Mouse (Mus musculus): ENCODE measurements around the gene Thpo. TPM values are rescaled to one million over a fixed set of nuclear protein-coding genes. Genes with fewer than 3 reads are reported as not detected.

The Thpo gene
- polyA plus RNA-seq, 1 experiment from 2014 or later: 1.2 TPM

DNA sequence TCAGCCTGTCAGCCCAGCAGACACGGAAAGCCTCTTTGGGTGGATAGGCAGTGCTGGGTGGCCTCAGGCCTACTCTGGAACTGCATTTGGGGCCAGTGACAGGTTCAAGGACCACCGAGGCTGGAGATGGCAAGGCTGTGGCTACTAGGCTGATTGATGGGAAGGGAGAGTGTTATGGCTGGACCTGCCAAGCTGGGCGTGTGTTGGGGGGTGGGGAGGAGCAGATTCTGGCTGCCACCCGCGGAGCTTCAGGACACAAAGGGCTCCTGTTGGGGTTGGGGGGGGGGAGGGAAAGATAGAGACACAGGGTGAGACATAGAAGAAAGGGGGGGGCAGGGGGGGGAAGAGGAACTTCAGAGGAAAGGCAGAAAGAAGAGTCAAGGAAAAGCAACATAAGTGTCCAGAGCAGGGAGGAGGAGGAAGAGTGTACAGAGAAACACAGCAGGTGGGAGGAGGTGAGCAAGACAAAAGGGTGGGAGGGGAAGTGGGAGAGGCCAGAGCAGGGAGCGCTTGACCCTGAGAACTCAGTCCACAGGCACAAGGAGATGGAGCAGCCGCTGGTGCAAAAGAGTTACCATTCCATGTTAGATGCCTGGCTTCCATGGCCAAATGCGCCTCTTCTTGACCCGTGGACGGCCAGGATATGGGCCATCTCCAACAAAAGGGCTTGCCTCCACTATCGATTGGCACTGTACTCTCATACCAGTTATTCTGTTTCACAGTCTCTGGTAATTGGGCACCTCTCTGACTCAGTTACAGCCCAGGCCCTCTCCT is 19.8 kb downstream of the Thpo start:
- Histone ChIP-seq H3K9ac (ENCODE audit: low read length) (no peak overlapping the region), H3K9me3 (ENCODE audit: control insufficient read depth, low read length) (no peaks in the 10 kb centered on the region), H3K27ac (ENCODE audit: low read depth) (no peak overlapping the region), H3K4me1 (replicated peaks; ENCODE audit: control insufficient read depth, insufficient read depth, low read length) (peaks cover 20% of the 10 kb centered on the region), H3K27me3 (replicated peaks; ENCODE audit: control insufficient read depth, insufficient read depth, low read length) (no peaks in the 10 kb centered on the region), H3K4me3 (ENCODE audit: low read depth, low read length) (peak overlapping the region; percentile 61; the same call in 1 of the 2 replicates), H3K36me3 (ENCODE audit: control insufficient read depth, insufficient read depth, low read length) (peaks cover 33% of the 10 kb centered on the region), H3K4me2 (ENCODE audit: low read length) (peak overlapping the region; percentile 86)
- WGBS: 49% methylated on average over 11 of the region's 11 CpGs
- ATAC-seq (replicated peaks; ENCODE audit: low FRiP score, low TSS enrichment, low read depth): no peak
- no peak for DNase-seq (ENCODE audit: low spot score)

DNA sequence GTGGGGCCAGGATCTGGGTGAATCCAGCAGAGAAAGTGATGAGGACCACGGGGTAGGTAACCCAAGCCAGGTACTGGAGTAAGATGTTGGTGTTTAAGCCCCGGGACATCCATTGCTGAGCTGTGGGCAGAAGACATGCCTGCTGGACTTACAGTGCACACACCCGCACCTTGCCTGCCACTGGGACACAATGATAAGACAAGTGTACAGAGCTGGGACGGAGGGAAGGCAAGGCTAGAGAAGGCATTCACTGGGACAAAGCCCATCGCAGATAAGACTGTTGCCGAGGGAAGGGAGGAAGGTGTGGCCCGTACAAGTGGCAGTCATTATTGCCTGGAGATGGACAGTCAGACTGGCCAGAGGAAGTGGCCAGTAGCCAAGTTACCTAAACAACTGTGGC is 21.4 kb downstream of the Thpo start:
- H3K36me3 ChIP-seq (ENCODE audit: control insufficient read depth, insufficient read depth, low read length): peaks cover 43% of the 10 kb centered on the region
- 81% methylated on average over 7 of the region's 7 CpGs for WGBS
- no peaks in the 10 kb centered on the region for H3K9me3 ChIP-seq (ENCODE audit: control insufficient read depth, low read length)
- no peak for DNase-seq (ENCODE audit: low spot score)
- no peak overlapping the region for H3K4me3 ChIP-seq (ENCODE audit: low read depth, low read length)
- no peak overlapping the region for H3K9ac ChIP-seq (ENCODE audit: low read length)
- H3K4me2 ChIP-seq (ENCODE audit: low read length): no peak overlapping the region
- H3K4me1 ChIP-seq (replicated peaks; ENCODE audit: control insufficient read depth, insufficient read depth, low read length): peaks cover 13% of the 10 kb centered on the region
- no peak for ATAC-seq (replicated peaks; ENCODE audit: low FRiP score, low TSS enrichment, low read depth)
- H3K27me3 ChIP-seq (replicated peaks; ENCODE audit: control insufficient read depth, insufficient read depth, low read length): no peaks in the 10 kb centered on the region
- no peak overlapping the region for H3K27ac ChIP-seq (ENCODE audit: low read depth)

DNA sequence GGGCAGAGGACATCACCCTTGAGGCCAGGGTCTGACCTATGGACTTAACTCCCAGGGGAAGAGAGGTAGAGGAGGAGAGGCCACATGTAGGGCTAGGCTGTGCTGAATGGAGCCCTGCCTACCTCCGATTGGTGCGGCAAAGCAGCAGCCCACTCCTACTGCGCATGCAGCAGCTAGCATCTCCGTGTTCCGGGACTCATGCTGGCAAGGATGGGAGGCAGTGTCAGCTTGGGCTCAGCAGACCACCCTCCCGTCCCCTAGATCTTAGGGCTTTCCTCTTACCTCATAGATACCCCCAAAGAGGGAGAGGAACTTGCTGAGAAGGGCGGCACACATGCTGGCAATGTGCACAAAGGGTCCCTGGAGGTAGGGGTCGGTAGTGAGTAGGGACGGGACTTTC is 22.1 kb downstream of the Thpo start:
- H3K9ac ChIP-seq (ENCODE audit: low read length): no peak overlapping the region
- ATAC-seq (replicated peaks; ENCODE audit: low FRiP score, low TSS enrichment, low read depth): no peak
- no peak overlapping the region for H3K27ac ChIP-seq (ENCODE audit: low read depth)
- 81% methylated on average over 9 of the region's 9 CpGs for WGBS
- H3K4me2 ChIP-seq (ENCODE audit: low read length): no peak overlapping the region
- no peaks in the 10 kb centered on the region for H3K27me3 ChIP-seq (replicated peaks; ENCODE audit: control insufficient read depth, insufficient read depth, low read length)
- no peak for DNase-seq (ENCODE audit: low spot score)
- H3K9me3 ChIP-seq (ENCODE audit: control insufficient read depth, low read length): no peaks in the 10 kb centered on the region
- H3K4me3 ChIP-seq (ENCODE audit: low read depth, low read length): no peak overlapping the region
- peaks cover 13% of the 10 kb centered on the region for H3K4me1 ChIP-seq (replicated peaks; ENCODE audit: control insufficient read depth, insufficient read depth, low read length)
- H3K36me3 ChIP-seq (ENCODE audit: control insufficient read depth, insufficient read depth, low read length): peaks cover 50% of the 10 kb centered on the region

DNA sequence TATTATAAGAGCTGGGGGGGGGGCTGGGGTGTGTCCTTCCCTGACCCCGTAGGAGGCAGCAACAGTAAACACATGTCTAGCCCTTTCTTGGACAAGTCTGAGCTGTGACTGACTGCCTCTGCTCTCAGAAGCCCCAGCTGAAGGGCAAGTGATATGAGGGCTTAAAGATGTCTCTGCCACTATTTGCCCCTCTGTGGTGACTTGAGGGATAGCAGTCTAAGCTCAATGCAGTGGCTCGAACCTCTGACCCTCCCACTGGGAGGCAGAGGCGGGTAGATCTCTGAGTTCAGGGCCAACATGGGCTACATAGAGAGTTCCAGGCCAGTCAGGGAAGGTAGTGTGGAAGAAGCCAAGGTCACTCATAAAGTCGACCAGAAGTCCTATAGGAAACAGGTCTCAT is 23.5 kb downstream of the Thpo start:
- H3K9me3 ChIP-seq (ENCODE audit: control insufficient read depth, low read length): no peaks in the 10 kb centered on the region
- DNase-seq (ENCODE audit: low spot score) (no peak), ATAC-seq (replicated peaks; ENCODE audit: low FRiP score, low TSS enrichment, low read depth) (no peak)
- no peak overlapping the region for H3K27ac ChIP-seq (ENCODE audit: low read depth)
- H3K4me1 ChIP-seq (replicated peaks; ENCODE audit: control insufficient read depth, insufficient read depth, low read length): peaks cover 11% of the 10 kb centered on the region
- WGBS: 87% methylated on average over 4 of the region's 4 CpGs
- H3K4me3 ChIP-seq (ENCODE audit: low read depth, low read length): no peak overlapping the region
- H3K9ac ChIP-seq (ENCODE audit: low read length): no peak overlapping the region
- H3K4me2 ChIP-seq (ENCODE audit: low read length): no peak overlapping the region
- no peaks in the 10 kb centered on the region for H3K27me3 ChIP-seq (replicated peaks; ENCODE audit: control insufficient read depth, insufficient read depth, low read length)
- H3K36me3 ChIP-seq (ENCODE audit: control insufficient read depth, insufficient read depth, low read length): peaks cover 63% of the 10 kb centered on the region

DNA sequence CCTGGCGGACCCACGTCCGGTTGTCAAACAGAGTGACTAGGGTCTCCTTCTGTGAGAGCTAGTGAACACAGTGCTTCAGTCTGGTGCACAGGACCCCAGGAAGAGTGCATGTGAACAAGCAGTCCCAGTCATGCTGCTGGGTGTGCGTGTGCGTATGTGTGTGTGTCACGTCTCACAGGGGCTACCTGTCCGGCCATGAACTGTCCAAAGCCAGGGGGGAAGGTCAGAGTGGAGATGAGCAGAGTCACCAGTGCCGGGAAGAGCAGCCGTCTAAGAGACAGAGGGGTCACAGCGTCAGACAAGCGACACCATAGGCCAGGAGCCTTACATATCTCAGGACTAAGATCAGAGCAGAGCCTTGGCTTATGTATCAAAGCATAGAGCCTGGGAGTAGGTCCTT is 23.9 kb downstream of the Thpo start:
- H3K27me3 ChIP-seq (replicated peaks; ENCODE audit: control insufficient read depth, insufficient read depth, low read length): no peaks in the 10 kb centered on the region
- DNase-seq (ENCODE audit: low spot score) (no peak), ATAC-seq (replicated peaks; ENCODE audit: low FRiP score, low TSS enrichment, low read depth) (no peak)
- no peak overlapping the region for H3K4me3 ChIP-seq (ENCODE audit: low read depth, low read length)
- H3K9me3 ChIP-seq (ENCODE audit: control insufficient read depth, low read length): no peaks in the 10 kb centered on the region
- H3K27ac ChIP-seq (ENCODE audit: low read depth): no peak overlapping the region
- H3K4me2 ChIP-seq (ENCODE audit: low read length): no peak overlapping the region
- no peak overlapping the region for H3K9ac ChIP-seq (ENCODE audit: low read length)
- peaks cover 67% of the 10 kb centered on the region for H3K36me3 ChIP-seq (ENCODE audit: control insufficient read depth, insufficient read depth, low read length)
- peaks cover 9% of the 10 kb centered on the region for H3K4me1 ChIP-seq (replicated peaks; ENCODE audit: control insufficient read depth, insufficient read depth, low read length)
- WGBS: 92% methylated on average over 11 of the region's 11 CpGs

DNA sequence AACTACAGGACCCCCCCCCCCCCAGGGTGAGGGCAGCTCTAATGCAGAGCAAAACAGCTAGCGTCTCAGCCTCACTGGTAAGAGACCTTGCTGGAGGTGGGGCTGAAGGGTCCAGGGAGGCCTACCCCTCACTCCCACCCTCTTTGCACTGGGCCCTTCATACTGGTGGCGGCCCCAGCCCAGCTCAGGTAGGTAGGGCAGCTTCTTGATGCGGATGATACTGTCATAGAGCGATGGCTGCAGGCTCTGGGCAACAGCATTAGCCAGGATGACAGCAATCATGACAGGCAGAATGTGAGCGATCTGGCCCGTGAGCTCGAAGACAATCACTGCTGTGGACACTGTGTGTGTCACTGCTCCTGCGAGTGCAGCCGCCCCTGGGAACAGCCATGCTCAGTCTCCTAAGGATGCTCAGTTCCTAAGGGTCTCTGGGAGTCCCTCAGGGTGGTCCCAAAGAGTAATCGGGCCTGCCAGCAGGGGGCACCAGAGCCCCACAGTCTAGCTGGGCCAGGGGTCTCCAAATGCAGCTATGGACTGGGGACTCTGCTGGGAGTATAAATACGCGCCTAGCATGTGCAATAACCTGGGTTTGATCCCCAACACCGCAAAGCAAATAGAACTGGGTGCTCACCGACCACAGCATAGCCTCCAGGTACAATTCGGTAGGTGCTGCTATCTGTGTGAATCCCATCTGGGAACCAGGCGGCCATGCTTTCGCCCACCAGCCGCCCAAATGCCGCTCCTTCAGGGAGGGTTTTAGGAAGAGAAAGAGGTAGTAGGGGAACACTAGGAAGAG is 25.2 kb downstream of the Thpo start:
- Histone ChIP-seq H3K9me3 (ENCODE audit: control insufficient read depth, low read length) (no peaks in the 10 kb centered on the region), H3K9ac (ENCODE audit: low read length) (no peak overlapping the region), H3K27ac (ENCODE audit: low read depth) (no peak overlapping the region), H3K4me1 (replicated peaks; ENCODE audit: control insufficient read depth, insufficient read depth, low read length) (no peaks in the 10 kb centered on the region), H3K36me3 (ENCODE audit: control insufficient read depth, insufficient read depth, low read length) (peaks cover 70% of the 10 kb centered on the region), H3K27me3 (replicated peaks; ENCODE audit: control insufficient read depth, insufficient read depth, low read length) (no peaks in the 10 kb centered on the region), H3K4me2 (ENCODE audit: low read length) (no peak overlapping the region), H3K4me3 (ENCODE audit: low read depth, low read length) (no peak overlapping the region)
- ATAC-seq (replicated peaks; ENCODE audit: low FRiP score, low TSS enrichment, low read depth) (no peak), DNase-seq (ENCODE audit: low spot score) (peak; percentile 82)
- WGBS: 77% methylated on average over 19 of the region's 19 CpGs

DNA sequence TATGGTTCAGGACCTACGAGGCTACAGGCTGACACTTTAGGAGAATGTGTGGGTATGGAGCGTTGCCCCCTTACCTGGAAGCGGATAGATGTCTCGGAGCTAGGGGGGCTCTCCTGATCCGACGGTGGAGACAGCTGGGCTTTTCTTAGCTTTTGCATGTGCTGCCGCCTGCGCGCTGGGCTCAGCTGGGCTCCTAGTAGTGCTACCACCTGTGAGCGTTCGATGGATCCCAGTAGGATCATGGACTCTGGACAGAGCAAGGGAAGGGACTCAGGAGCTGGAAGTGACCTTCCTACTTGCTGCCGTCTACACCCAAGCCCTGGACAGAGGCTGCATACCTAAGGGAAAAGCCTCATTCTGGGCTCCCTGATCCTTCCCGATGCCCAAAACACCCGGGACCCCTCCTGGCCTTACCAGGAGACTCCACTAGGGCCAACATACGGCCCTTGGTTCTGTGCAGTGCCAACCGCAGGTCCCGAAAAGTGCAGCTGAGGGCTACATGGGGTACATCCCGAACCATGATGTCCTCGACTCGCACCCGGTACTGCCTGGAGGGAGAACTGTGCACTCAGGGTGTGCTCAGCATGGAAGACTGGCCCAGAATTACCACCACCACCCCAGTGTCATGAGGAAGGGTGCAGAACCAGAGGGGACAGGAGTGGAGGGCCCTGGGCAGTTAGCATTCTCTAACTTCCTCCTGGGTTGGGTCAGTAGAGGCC is 25.9 kb downstream of the Thpo start:
- Histone ChIP-seq H3K27ac (ENCODE audit: low read depth) (no peak overlapping the region), H3K4me3 (ENCODE audit: low read depth, low read length) (no peak overlapping the region), H3K9me3 (ENCODE audit: control insufficient read depth, low read length) (no peaks in the 10 kb centered on the region), H3K36me3 (ENCODE audit: control insufficient read depth, insufficient read depth, low read length) (peaks cover 72% of the 10 kb centered on the region), H3K27me3 (replicated peaks; ENCODE audit: control insufficient read depth, insufficient read depth, low read length) (no peaks in the 10 kb centered on the region), H3K4me2 (ENCODE audit: low read length) (no peak overlapping the region), H3K4me1 (replicated peaks; ENCODE audit: control insufficient read depth, insufficient read depth, low read length) (no peaks in the 10 kb centered on the region), H3K9ac (ENCODE audit: low read length) (no peak overlapping the region)
- DNase-seq (ENCODE audit: low spot score): no peak
- no peak; the same call in 1 of the 2 replicates for ATAC-seq (replicated peaks; ENCODE audit: low FRiP score, low TSS enrichment, low read depth)
- WGBS: 93% methylated on average over 21 of the region's 21 CpGs

DNA sequence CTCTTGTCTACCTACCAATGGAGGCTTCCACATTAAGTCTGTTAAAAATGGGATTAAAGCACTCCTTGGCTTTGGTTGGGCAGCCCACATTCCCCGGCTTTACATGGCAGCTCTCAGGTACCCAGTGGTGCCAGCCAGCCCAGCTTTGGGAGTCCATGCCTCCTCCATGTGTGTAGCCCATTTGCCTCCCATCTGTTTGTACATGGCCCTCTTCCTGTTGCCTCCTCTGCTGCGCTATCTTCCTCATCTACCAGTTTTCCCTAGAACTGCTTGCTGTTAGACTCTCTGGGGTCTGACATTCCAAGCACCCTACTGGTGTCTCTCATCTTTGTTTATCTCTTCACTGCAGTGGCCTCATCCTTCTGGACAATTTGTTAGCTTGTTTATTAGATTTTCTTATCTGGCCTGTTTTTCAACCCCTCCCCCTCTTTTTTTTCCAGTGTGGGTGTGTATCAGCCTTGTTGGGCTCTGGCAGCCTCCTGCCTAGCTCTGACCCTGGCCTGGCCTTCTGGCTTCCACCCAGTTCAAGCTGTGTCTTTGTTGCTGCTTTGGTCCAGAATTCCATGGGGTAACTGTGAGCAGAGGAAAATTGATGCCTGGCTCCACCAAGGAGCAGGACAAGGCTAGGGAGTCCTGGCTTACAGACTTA is 27.8 kb downstream of the Thpo start:
- peaks cover 54% of the 10 kb centered on the region for H3K36me3 ChIP-seq (ENCODE audit: control insufficient read depth, insufficient read depth, low read length)
- H3K27me3 ChIP-seq (replicated peaks; ENCODE audit: control insufficient read depth, insufficient read depth, low read length): no peaks in the 10 kb centered on the region

More for the DNA sequence above, 27.8 kb downstream of the Thpo start:
- Histone ChIP-seq H3K4me3 (ENCODE audit: low read depth, low read length) (no peak overlapping the region), H3K27ac (ENCODE audit: low read depth) (no peak overlapping the region), H3K4me2 (ENCODE audit: low read length) (no peak overlapping the region), H3K4me1 (replicated peaks; ENCODE audit: control insufficient read depth, insufficient read depth, low read length) (peaks cover 12% of the 10 kb centered on the region), H3K9me3 (ENCODE audit: control insufficient read depth, low read length) (no peaks in the 10 kb centered on the region), H3K9ac (ENCODE audit: low read length) (no peak overlapping the region)
- DNase-seq (ENCODE audit: low spot score) (no peak), ATAC-seq (replicated peaks; ENCODE audit: low FRiP score, low TSS enrichment, low read depth) (no peak)
- 80% methylated on average over 2 of the region's 2 CpGs for WGBS

All from intestine, embryonic 14.5 days (tissue).